Mouse (Mus musculus): ENCODE measurements around the gene Spg21. TPM values are rescaled to one million over a fixed set of nuclear protein-coding genes. Genes with fewer than 3 reads are reported as not detected.

Gene Spg21
- 10 to 100 TPM; 33.7 to 37.7 (median 36.4) TPM for total RNA-seq (2022)

- peak; percentile 90 to 95 for DNase-seq (ENCODE audit: low spot score in 2 of 2)
Observed at GRCm38 (mm10) chr9:65460732-65461442, at the start of gene Spg21. TSS of gene Spg21 (plus strand) at chr9:65460947.

- DNase-seq (ENCODE audit: low spot score in 2 of 2), result no peak
Observed at GRCm38 (mm10) chr9:65411326-65411725, 49.4 kb upstream of the Spg21 start.

- DNase-seq (ENCODE audit: low spot score in 2 of 2), result no peak
Observed at GRCm38 (mm10) chr9:65417738-65418137, 43.0 kb upstream of the Spg21 start.

DNA sequence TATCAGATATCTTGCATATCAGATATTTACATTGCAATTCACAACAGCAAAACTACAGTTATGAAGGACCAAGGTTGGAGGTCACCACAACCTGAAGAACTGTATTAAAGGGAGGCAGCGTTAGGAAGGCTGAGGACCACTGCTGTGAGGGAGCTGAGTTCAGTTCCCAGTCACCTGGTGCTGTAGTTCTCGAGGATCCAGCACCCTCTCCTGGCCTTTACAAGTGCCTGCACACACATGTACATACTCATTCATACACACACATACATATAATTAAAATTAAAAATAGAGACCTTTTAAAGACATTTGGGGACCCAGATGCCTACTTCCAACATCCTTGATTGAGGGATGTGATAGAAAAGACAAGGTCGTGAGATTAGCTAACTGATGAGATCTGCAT is 41.1 kb upstream of the Spg21 start:
- no peak for DNase-seq (ENCODE audit: low spot score in 2 of 2)

- no peak for DNase-seq (ENCODE audit: low spot score in 2 of 2)
Observed at GRCm38 (mm10) chr9:65422760-65423501, 37.8 kb upstream of the Spg21 start, which contains the start of gene Slc51b. TSS of gene Slc51b (minus strand) at chr9:65422955.

GRCm38 (mm10) chr9:65424393-65424792 is 36.4 kb upstream of the Spg21 start:
- DNase-seq (ENCODE audit: low spot score in 2 of 2), result no peak

- no peak for DNase-seq (ENCODE audit: low spot score in 2 of 2)
Observed at GRCm38 (mm10) chr9:65427511-65427910, 33.2 kb upstream of the Spg21 start.

GRCm38 (mm10) chr9:65428003-65428402 is 32.7 kb upstream of the Spg21 start:
- no peak for DNase-seq (ENCODE audit: low spot score in 2 of 2)

- DNase-seq (ENCODE audit: low spot score in 2 of 2), result no peak
Observed at GRCm38 (mm10) chr9:65430401-65430800, 30.3 kb upstream of the Spg21 start.

GRCm38 (mm10) chr9:65430921-65431320 is 29.8 kb upstream of the Spg21 start:
- no peak for DNase-seq (ENCODE audit: low spot score in 2 of 2)

GRCm38 (mm10) chr9:65432236-65432635 is 28.5 kb upstream of the Spg21 start:
- peak; percentile 84 to 94 for DNase-seq (ENCODE audit: low spot score in 2 of 2)

DNA sequence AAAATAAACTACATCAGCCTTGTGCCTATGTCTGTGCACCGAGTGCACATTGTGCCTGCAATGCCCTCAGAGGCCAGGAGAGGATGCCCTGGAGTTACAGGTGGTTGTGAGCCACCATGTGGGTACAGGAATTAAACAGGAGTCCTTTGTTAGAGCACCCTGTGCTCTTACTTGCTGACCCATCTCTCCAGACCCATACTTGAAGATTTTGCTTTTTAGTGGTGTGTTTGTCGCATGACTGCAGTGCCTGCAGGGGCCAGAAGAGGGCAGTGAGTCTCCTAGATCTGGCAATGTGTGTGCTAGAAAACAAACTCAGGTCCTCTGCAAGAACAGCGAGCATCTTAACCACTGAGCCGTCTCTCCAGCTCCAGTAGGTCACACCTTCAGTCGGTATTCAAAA is 26.6 kb upstream of the Spg21 start:
- DNase-seq (ENCODE audit: low spot score in 2 of 2), result no peak

DNA sequence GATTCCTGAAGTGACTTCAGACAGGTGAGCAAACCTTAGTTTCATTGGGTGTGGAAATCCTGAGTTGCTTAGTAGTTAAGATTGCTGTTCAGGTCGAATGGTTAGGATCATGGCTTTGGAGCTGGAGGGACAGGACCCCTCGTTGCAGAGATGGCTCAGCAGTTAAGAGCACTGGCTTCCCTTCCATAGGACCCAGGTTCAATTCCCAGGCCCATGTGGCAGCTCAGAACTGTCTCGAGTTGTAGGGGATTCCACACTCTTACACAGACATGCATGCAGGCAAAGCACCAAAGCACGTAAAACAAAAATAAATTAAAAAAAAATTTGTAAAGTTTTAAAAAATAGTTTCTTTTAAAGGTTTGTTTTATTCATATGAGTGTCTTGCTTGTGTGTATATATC is 25.5 kb upstream of the Spg21 start:
- DNase-seq (ENCODE audit: low spot score in 2 of 2), result no peak

GRCm38 (mm10) chr9:65435671-65436301 is 25.0 kb upstream of the Spg21 start, which contains the start of gene Mtfmt:
TSS of gene Mtfmt (plus strand) at chr9:65435782.
- DNase-seq (ENCODE audit: low spot score in 2 of 2), result peak; percentile 81 to 85

GRCm38 (mm10) chr9:65444692-65445091 is 16.1 kb upstream of the Spg21 start:
- DNase-seq (ENCODE audit: low spot score in 2 of 2), result no peak

DNA sequence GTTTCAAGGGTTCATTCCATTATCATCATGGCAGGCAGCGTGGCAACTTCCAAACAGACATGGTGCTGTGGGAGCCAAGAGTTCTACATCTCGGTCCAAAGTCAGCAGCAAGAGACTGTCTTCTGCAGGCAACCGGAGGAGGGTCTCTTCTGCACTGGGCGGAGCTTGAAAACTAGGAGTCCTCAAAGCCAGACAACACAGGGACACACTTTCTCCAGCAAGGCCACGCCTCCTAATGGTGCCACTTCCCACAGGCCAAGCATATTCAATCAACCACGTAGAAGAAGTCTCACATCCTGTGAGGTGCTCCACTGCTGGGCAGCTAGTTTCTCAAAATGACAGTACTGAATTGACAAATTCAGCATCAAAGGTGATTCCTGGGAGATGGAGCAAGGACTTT is 12.8 kb upstream of the Spg21 start:
- DNase-seq (ENCODE audit: low spot score in 2 of 2), result no peak

DNA sequence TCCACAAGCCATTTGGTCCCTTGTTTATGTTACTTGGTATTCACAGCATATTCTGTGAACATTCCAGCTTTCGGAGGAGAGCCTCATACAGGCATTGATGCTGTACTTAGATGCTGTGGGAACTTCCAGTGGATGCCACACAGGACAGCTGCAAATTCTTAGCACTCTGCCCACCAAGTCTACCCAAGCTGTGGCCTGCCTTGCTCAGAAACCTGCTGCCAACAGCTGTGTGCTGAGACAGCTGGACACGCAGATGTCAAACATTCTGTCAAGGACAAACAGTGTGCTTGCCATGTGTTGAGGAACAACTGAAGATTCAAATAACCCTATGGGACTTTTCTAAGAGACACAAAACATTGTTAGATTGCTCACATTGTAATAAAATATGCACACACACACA is 1.8 kb upstream of the Spg21 start:
- no peak for DNase-seq (ENCODE audit: low spot score in 2 of 2)

DNA sequence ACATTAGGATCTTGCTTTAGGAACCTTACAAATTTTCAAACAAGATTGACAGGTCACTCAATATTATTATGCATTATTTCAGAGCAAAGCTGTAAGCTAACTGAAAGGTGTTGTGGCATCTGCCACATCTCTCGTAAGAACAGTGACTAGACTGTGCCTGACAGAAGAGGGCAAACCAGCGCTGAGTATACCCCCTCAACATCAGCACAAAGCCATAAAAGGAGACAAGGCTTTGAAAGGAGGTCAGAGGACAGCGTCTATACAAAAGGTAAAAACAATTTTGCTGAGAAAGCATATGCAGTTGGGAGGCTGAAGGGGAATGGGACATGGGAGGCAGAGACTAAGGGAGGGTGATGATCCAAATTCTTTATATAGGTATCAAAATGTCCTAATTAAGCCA is 549 bp upstream of the Spg21 start:
- DNase-seq (ENCODE audit: low spot score in 2 of 2), result no peak

- no peak for DNase-seq (ENCODE audit: low spot score in 2 of 2)
Observed at GRCm38 (mm10) chr9:65462544-65462943, 1.8 kb downstream of the Spg21 start.

- peak in 1 of 2 experiments; percentile 32 for DNase-seq (ENCODE audit: low spot score in 2 of 2)
Observed at GRCm38 (mm10) chr9:65464161-65464560, 3.4 kb downstream of the Spg21 start.

GRCm38 (mm10) chr9:65465241-65465640 is 4.5 kb downstream of the Spg21 start:
- DNase-seq (ENCODE audit: low spot score in 2 of 2), result no peak

GRCm38 (mm10) chr9:65467686-65468085 is 6.9 kb downstream of the Spg21 start:
- DNase-seq (ENCODE audit: low spot score in 2 of 2), result no peak

Data from layer of hippocampus, adult 8-10 months (tissue).